Mouse (Mus musculus): ENCODE measurements around the gene Tinag.
"Not testable (repeated sequence)": the region's sequence is repeated elsewhere in the genome, so short reads cannot be mapped to it uniquely, and the experiment has no call there.

Tinag gene

DNA sequence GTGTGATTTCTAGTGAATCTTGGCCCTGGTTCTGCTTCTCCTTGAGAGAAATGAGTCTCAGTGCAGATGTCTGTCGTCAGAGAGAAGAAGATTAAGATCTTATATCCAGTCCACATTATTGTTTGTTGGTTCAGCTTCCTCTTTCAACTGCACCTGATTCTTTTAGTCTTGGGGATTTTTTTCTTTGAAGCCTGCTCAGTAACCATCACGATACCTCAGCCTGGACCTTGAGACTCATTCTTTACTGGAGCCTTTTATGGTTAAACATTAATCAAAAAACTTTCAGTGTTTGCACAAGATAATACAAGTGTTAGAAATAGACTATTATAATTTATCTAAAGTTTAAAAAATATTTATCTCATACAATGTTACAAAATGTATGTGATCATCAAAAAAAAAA lies at the start of gene Tinag:
Tinag (minus strand) TSS at position 210 of the 400 bp plus-strand sequence.
- no peak for DNase-seq (ENCODE audit: low spot score in 2 of 2)

DNA sequence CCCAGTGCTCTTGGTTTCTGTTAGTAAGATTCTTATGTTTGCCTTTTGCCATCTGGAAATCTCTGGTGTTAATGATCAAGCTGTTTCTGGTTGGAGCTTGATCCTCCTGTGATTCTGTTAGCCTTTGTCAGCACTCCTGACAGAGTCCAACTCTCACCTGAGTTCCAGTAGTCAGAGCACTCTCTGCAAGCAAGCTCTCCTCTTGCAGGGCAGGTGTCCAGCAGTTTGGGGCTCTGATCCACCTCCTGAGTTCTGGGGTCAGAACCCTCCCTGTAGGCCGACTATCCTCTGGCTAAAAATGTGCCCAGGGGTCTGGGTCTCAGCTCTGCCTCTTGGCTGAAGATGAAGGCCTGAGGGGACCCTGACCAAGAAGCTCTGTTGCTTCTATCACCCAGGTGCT lies 37.6 kb upstream of the Tinag start:
- not testable (repeated sequence) for DNase-seq (ENCODE audit: low spot score in 2 of 2)

DNA sequence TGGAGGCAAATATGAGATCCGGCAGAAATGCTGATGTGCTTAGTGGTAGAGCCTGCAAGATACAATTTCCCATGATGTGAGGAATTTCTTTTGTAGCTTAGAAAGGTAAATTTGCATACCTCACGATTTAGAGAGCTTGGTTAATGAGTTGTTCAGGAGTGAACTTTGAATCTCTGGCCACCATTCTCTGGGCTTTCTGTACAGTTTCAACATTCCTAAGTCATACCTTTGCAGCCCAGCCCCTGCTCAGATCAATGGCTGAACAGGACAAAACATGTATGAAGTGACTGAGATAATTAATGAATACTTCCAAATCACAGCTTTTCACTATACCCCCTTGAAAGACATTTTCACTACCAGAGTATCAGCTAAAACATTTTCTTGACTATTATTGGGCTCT lies 26.1 kb upstream of the Tinag start:
- DNase-seq (ENCODE audit: low spot score in 2 of 2), result no peak

DNA sequence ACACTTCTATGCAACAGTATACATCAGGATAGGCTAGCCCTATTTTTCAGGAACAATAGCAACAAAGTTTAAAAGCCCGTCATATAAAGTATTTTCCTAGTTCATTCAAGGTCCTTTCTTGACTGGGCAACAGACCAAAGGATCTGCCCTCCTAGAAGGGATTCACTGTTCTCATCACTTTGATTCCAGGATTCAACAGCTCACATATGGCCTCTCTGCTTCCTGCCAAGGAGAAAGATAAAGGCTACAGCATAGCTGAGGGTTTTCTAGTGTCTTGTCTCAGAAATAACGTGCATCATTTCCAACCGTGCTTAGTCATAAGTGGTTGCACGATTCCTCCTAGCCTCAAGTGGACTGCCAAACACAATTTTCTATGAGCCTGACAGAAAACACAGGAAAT lies 11.0 kb upstream of the Tinag start:
- no peak for DNase-seq (ENCODE audit: low spot score in 2 of 2)

DNA sequence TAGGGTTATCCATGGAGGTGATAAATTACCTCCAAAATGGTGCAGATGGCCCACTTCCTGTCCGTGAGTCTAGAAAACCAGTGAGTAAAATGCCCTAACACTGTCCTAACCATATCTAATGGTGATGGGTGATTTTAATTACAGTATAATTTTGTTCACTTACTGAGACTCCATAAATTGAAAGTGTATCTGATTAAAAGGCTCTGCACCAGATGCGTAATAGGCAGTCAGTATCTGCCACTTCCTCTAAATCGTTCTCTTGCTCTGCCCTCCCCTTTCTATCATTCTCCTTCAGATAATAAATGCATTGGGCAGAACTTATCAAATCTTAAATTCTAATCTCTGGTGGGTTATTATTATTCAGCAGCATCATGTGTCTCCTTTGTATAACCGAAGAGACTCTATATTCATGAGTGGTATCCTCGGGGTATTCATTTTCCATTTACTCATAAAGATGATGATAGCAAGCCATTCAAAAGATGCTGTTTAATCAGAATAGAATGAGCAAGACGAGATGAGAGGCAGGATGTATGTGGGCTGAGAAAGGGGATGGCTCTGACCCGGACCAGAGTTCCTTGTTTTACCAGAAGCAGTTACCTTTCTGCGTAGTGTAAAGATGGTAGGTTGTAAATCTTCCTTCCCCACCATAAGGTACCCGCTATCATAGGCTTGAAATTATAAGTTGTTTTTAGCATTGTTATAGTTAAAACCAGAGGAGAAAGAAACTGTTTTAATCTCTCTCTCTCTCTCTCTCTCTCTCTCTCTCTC lies 9.0 kb upstream of the Tinag start:
- DNase-seq (ENCODE audit: low spot score in 2 of 2), result no peak

DNA sequence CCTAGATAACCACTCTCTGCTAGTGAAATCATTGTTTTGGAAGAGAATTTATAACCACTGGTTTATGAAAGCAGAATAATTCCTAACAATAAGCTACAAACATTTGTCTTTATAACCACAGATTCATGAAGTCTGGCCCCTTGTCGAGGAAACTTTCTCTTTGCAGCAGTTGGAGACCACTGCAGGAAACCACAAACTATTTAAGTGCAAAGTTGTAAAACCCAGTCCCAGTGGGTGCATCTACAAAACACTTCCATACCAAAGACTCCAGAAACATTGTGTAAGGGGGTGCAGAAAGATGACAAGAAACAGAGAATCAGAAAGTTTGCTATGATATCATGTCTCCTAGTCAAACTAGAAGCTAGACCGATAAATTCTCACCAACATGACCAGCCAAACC lies 5.8 kb upstream of the Tinag start:
- DNase-seq (ENCODE audit: low spot score in 2 of 2), result no peak

DNA sequence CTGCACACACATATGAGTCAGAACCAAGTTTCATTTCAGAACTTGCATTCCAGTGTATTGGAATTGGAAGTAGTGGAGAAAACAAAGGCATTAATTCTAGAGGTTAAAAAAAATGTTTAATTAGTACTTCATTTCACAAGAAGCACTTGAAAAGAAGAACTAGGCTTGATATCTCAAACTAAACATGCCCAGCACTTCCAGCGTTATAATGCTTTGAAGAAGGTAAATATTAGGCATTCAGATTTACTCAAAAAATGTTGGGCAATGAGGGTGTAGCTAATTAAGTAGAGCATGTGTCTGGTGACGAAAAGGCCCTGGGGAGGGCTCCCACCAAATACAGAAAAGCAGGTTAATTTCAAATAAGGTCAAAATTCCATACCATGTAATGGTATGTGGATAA lies 4.1 kb upstream of the Tinag start:
- no peak for DNase-seq (ENCODE audit: low spot score in 2 of 2)

DNA sequence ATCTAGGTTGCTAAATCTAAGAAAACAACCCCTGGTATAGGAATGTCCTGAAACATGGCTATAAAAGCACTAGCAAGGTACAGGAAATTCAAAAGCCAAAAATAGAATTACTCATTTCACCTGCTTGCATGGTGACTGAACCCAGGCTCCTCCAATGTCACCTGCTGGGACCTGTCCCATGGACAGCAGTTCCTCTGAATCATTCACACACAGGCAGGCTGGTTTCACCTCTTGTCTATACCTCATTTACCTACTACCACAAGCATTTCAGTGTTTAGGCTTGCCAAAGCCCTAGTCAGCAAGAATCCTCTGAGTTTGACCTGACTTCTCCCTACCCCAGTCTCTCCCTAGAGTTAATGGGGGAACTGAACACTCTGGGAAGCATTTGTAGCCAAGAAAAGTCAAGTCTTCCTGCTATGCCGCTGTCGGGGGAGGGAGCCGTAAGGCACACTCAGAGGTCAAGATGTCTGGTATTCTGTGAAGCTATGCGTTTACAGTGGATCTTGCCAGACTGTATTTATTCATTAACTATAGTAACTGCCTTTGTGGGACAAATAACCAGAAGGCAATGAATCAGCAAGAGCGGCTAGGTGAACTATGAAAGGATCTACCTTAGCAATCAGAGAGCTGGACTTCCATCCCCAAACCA lies 597 bp upstream of the Tinag start:
- no peak for DNase-seq (ENCODE audit: low spot score in 2 of 2)

DNA sequence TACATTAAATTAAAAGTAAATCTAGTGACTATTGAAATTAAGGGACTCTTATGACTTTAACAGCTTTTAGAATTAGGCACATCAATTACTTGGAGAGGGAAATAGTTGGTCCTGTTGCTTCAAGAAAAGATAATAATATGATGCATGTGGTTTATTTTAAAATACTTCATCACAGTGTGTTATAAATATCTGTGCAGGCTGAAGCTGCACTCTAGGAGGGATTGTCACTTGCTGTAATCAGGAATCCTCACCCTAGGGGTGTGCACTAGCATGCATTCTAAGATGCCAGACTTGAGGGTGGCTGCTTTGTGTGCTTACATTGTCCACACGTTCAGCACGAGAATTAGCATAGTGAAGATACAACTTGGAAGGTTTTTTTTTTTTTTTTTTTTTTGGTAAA lies 10.2 kb downstream of the Tinag start:
- DNase-seq (ENCODE audit: low spot score in 2 of 2), result no peak

DNA sequence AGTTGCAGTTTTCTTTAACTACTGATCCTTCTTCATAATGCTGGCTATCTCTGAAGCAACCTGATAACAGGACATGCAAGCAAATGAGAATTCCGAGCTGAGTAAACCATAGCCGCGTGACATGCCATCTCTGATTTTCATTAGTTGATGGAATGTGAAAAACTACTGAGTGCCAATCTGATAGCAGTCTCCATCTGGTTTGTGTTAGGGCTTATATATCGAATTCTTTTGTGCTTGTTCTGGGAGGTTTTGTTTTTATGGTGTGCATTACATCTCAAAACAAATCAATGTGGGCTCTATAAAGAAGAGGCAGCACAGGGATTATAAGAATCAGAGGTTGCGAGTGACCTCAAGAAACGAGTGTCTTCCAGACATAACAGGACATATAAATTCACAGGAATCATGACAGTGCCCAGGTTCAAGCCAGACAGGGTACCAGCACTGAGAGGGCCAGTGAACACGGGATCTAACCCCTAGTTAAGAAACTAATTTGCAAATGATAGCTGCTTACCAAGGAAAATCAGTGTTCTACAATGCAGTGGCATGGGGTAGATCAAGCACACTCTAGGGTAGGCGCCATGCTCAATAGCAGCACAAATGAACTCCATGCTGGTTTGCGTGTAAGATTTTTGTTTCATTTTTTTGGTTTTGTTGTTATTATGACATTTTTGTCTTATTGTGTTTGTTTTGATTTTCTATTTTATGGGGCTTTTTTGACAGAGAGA lies 13.0 kb downstream of the Tinag start:
- no peak for DNase-seq (ENCODE audit: low spot score in 2 of 2)

DNA sequence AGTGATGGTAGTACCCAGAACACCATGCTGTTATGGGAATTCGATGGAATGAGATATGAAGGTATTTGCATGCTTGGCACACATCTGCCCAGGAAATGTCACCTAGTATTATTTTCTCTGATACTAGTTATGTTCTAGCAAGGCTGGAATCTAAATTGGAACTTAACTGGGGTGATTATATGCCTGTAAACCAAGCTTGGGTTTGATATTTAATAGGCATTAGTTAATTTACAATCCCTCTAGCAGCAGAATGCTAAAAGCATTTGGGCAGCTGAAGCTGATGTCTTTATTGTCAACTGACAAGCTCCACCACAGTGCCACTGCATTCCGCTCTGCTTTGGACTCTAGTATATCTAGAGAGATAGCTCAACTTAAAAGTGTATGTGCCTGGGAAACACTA lies 20.3 kb downstream of the Tinag start:
- DNase-seq (ENCODE audit: low spot score in 2 of 2), result no peak

DNA sequence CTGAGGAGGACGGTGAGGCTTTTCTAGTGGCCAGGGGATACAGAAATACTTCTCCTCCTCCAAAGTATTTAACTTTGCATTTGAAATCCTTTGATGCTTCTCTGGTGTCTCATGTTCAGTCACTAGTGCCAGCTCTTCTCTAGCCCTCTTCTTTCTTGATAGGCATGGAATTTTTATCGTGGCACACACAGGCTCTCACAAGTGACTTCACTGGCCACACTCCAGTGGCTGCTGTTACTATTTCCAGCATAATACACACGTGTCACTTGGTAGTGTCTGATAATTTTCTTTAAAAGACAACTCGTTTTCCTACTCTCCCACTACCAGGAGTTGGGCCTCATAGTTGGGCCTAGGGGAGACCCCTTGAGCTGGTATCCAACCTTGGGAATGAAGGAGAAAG lies 26.7 kb downstream of the Tinag start:
- no peak for DNase-seq (ENCODE audit: low spot score in 2 of 2)

DNA sequence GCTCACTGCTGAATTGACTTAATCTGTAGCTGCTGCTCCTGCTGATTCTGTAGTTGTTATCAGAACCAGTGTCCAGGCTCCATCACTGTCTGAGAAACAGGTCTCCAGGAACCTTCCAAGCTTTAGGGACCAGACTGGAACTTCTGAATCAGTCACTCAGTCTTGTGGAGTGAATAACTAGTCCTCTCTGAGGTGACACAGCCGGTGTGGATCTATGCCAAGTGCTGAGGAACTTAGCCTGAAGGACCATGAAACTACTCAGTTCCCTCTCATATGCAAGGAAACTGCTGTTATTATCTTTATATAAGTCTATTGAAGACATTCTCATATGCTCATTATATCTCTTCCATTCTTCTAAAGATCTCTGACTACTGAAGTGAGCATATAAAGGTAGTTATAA lies 49.6 kb downstream of the Tinag start:
- no peak for DNase-seq (ENCODE audit: low spot score in 2 of 2)

DNA sequence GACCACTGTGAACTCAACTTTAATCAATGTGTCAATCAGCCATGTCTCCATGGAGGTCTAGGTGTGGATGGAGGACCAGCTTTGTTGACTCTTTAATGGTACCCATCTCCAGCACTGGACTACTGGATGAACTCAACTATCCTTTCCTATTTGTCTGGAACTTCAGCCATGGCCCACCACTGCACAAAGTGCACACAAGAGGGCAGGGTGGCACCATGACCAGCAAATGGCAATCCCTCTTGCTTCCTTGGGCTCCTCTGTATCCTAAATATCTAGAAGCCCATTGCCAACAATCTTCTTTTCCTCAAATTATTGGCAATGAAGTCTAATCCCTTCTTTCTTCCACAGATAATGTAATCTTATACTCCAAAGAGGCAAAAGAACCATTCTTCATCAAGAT lies 55.6 kb downstream of the Tinag start:
- no peak for DNase-seq (ENCODE audit: low spot score in 2 of 2)

DNA sequence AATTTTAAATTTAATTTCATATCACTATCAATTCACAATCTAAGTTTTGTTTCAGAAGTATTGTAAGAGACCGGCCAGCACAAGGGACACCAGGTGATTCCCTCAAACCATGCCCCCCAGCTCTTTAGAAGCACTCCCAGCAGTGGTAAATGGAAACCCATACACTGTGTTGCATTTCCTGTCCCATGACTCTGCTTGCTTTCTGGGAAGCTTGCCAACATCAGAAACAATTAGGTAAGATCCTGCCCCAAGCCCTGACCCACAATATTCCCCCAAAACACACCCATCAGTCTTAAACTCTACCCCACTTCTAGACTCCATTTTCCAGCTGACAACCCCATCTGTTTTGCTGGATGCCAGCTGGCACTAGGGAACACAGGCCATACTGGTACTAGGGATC lies 110.8 kb downstream of the Tinag start:
- no peak for DNase-seq (ENCODE audit: low spot score in 2 of 2)

DNA sequence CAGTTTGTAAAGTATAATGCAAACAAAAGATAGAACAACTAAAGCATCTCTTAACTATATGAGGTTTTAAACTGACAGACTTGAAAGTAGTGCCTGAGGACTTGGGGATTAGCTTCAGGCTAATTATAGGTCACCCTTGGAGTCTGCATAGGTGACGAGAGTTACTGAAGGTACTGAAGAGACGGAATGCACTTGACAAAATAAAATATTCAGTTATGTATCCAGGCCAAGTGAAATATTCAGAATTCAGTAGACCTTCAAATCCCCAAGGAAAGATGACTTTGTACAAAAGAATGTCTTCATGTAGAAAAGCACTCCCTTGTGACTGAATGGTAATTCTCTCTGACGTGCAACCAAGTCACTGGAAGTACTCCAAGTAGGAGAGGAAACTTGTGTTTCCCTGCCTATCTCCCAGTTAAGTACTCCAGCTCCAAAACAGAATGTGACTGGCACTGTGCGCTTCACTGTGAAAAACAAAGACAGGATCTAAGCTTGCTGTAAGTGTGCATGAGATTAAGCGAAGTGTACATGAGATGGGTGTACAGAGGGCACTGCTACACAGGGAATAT lies 130.4 kb downstream of the Tinag start:
- no peak for DNase-seq (ENCODE audit: low spot score in 2 of 2)
